Mouse (Mus musculus): ENCODE measurements around the gene Diaph3.

Gene Diaph3

DNA sequence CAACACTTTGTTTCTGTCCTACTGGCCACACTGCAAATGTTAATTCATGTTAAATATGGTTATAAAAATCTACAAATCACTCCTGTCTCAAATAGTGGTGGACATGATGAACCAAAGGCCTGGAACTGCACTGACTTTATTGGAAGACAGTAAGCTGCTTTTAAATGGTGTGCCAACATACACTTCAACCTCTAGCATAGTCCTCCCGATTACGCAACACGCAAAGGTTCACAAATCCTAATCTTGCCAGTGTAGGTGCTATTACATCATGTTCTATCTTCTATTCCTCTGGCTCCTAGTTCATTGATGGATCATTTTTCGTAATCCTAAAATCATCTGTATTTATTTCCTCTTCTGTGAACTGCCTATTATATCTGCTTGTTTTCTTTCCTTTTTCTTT is 324.8 kb downstream of the Diaph3 start:
- TF ChIP-seq GATA4 (IDR thresholded peaks at IDR 0.05; ENCODE audit: insufficient replicate concordance, low read length), result no peak

DNA sequence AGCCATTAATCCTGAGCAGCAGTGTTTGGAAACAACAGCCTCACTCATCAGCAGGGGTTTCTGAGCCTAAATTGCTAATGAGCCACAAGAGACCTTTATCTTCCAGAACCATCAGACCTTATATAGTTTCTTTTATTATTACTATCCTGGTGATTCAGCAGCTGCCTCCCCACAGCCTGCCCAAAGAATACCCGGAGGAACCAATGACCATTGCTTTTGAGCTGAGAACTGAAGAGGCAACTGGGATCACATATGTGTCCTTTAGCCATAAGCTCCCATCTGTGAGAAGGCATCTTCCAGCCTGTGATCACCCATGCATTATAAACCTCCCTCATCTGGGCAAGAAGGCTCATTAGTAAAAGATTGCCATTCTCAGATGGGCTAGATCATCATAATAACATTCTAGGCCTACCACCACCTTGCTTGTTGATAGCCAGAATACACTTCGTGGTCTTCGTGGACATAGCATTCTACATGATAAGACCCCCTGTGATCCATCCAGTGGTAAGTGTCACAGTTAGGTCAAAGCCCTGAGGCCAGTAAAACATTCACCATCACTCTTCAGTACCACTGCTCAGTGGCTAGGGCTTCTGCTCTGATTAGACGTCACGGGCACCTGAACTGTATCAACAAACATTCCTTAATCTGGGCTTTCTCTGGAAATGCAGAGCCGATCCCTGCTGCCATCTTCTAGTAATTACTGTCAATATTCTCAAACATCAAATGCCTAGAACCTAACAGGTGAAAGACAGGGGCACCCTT is 352.0 kb downstream of the Diaph3 start:
- TF ChIP-seq GATA4 (IDR thresholded peaks at IDR 0.05; ENCODE audit: insufficient replicate concordance, low read length), result no peak

DNA sequence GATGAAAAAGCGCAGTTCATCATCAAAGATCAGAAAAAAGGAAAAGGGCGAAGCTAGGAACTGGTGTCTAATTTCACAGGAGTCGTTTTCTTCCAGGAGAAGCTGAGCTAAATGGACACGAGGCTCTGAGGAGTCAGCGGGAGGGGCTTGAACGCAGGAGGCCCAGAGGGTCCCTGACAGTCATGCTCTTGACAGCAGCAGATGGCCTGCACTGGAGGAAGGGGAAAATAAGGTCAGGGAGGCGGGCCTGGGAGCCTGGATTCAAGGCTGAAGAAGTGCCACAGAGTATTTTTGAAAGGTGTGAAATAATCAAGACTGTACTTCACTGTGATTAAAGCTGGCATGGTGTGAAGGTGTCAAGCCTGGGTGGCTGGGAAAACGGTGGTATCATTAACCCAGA is 354.2 kb downstream of the Diaph3 start:
- TF ChIP-seq GATA4 (IDR thresholded peaks at IDR 0.05; ENCODE audit: insufficient replicate concordance, low read length), result no peak

DNA sequence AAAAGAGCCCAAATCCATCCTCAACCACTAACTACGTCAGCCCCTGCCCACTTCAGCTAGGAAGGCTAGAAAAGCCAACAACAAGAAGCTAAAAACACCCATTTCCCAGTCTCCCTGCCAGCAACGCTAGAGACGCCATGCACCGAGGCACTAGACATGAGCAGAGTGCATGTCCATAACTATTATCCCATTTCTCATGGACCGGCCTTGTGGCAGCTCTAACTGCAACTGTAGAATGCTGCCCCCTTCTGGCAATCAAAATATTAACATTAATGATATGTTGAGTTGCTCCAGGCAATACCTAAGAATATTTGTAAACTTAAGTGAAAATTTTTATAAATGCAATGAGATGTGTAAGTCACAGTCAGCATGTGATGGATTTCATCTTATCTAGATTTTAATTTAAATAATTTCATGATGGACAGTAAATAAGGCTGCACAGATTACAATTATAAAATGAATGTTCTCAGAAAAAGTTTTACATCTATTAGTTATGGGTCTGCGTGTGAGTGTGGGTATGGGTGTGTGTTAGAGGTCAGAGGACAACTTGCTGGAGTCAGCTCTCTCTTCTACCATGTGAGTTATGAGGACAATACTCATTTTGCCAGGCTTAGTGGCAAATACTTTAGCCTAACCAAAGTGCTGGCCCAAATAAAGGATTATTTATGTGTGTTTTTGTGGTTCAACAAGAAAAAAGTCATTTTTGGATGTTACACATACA is 359.3 kb downstream of the Diaph3 start:
- no peak for TF ChIP-seq GATA4 (IDR thresholded peaks at IDR 0.05; ENCODE audit: insufficient replicate concordance, low read length)

DNA sequence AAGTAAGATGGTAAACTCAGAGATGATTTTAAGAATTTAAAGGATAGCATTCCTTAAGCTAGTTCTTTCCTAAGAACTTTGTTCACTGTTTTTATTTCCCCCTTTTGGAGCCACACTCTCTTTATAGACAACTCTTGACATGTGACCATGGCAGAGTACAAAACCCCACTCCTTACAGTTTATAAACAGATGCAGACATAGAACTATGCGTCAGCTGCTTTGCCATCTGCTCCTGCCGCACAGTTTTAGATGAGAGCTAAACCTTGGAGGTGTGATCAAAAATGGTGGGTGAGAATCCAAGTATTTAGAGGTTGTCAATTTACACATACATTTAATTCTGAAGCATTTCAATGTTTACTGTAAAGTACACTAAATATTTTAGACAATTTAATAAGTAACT is 367.7 kb downstream of the Diaph3 start:
- TF ChIP-seq GATA4 (IDR thresholded peaks at IDR 0.05; ENCODE audit: insufficient replicate concordance, low read length), result no peak

DNA sequence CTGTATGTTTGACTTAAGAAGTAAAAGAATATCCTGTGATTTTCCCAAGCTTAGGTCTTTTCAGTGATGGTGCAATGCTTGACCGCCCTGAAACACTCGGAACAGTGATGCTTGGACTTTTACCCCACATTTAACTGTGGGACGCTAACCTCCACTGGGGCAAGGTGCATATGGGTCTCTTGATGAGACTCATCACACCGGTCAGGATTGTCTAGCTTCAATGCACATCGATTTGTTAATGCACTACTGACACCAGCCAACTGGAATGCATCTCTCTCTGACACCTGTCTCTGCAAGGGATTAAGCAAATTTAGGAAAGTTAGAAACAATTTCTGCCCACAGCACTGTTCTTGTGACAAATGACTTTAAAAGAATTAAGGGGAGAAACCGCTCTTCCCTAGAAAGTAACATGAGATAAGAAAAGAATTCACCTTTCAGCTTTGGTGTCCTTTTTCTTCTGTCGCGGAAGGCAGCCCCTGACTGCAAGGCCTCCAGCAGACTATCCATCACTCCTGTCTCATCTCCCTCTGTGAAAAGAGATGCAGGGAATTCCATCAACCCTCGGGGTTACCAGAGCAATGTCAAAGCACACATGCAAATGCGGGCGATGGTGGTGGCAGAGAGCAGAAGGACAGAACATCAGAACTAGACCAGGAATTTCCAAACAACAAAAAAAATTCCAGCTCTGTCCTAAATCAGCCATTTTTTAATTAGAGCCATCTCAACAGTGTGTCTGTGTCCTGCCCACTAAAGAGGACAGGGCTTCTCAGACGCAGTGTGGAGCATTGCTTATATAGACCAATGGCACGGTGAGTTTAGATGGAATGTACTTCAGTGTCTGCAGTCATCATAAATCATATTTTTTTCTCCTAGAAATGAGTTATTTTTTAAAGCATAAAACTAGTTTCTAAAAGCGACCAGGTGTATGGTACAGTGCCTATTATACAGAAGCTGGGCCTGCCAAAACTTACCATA is 368.6 kb downstream of the Diaph3 start:
- TF ChIP-seq GATA4 (IDR thresholded peaks at IDR 0.05; ENCODE audit: insufficient replicate concordance, low read length), result no peak

DNA sequence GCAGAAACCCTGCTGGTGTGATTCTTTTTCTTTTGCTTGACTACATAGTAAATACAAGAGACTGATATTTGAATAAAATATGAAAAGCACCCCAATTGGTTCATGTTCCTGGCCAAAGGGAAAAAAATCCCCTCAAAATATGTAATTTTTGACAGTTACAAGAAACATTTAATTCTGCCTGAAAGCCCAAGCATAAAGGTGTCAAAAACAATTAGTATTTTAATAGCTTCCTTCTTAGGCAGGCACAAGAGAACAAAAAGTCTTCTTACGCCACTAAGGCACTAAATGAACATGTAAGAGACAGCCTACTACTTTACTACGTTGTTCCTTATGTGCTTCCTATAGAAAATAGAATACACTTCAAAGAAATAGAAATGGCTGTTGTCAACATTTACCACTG is 376.7 kb downstream of the Diaph3 start:
- no peak for TF ChIP-seq GATA4 (IDR thresholded peaks at IDR 0.05; ENCODE audit: insufficient replicate concordance, low read length)

DNA sequence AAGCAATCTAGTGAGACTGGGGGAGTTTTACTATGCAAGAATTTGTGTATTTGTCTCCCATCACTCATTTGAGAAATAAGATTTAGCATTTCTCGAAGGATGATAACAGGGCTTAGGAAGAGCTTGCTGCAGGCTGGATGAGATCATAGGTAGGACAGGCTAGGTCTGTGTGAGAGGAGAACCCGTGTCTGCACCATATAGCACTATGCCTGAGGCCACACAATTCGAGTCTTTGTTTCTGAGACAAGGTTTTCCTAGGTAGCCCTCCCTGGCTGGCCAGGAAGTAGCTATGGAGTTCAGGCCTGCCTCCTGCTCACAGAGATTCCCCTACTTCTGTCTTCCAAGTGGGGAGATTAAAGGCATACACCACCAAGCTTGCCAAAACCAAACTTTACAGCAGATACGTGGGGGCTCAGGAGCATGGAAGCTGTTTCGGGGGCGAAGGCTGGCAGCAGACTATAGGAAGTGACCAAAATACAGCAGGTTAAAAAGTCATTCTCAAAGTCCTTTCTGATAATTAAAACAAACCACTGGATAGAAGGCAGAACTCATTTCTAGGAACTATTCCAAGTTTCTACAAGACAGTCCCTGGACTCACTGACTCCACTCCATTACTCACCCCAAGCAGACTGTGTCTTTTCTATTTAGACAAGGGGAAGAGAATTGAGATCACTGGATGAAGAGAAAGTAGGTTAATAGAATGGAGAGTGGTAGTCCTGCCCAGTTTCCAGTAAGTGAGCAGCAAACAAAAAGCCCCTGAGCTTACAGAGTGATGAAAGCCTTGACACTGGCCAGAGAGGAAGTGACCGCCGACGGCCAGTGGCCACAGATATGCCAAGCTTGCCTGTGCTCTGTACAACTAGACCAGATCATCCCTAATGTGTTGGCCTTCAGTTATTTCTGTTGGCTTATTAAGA is 383.2 kb downstream of the Diaph3 start:
- no peak for TF ChIP-seq GATA4 (IDR thresholded peaks at IDR 0.05; ENCODE audit: insufficient replicate concordance, low read length)

DNA sequence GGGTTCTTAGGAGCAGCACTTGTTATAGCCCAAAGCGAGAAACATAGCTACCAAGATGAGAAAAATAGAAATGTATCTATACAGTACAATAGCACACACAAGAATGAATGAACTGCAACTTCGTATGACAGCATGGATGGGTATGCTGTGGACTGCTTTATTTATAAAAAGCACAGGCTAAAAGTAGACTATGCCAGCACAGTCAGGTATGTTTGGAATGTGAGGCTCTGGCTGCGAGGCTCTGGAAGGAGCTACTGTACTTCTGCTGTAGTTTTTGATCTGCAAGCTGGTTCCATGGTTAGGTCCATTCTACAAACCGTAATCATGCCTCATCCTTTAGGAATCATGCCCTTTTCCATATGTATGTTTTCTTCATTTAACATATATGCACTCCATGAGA is 383.9 kb downstream of the Diaph3 start:
- no peak for TF ChIP-seq GATA4 (IDR thresholded peaks at IDR 0.05; ENCODE audit: insufficient replicate concordance, low read length)

DNA sequence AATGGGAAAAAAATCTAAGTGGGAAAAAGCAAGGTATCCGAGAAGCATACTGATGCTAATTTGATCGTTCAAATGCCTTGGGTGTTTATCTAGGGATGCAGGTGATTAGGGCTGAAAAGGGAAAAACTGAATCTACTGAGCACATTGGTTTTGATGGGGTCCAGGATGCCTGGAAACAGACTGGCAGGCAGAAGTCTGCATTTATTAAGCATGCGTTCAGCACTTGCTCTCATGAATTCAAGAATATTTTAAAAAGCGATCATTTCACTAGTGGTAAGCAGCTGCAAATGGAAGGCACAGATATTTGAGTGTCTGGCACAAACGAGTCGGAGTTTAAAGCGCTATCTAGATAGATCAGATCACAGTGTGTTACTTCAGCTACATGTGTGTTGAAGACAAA is 390.7 kb downstream of the Diaph3 start:
- no peak for TF ChIP-seq GATA4 (IDR thresholded peaks at IDR 0.05; ENCODE audit: insufficient replicate concordance, low read length)

DNA sequence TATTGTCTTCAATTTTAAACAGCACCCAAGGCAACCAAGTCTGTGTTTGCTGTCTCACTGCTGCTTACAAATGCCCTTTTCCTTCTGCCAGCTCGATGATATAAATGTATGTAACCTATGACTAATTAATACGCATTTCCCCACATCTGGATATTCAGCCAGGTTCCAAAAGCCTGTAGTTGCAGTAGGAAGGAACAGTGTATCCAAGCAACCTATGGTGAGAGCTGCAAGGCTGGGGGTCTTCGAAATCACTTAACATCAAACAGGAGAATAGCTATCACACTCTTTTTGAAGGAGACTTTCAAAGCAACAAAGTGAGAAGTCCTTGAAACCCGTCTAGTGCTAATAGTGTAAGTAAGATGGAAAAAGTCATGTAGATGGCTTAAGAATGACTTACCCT is 391.6 kb downstream of the Diaph3 start:
- no peak for TF ChIP-seq GATA4 (IDR thresholded peaks at IDR 0.05; ENCODE audit: insufficient replicate concordance, low read length)

DNA sequence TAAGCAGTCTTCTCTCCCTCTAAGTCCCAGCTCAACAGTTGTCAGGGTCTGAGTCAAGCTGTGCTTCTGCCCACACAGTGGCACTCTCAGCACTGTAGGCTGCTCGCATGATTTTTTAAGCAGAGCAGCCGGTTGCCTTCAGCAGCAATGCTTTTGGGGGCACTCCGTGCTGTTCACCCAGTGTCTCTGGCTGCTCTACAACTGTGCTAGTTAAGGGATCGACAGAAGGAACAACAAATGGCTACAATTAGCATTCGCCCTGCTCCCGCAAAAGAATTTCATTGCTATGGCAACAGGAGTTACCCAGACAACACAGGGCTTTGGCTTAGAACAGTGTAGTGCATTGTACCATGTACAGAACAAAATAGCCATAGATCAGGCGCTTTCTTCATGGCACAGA is 392.2 kb downstream of the Diaph3 start:
- TF ChIP-seq GATA4 (IDR thresholded peaks at IDR 0.05; ENCODE audit: insufficient replicate concordance, low read length), result no peak

DNA sequence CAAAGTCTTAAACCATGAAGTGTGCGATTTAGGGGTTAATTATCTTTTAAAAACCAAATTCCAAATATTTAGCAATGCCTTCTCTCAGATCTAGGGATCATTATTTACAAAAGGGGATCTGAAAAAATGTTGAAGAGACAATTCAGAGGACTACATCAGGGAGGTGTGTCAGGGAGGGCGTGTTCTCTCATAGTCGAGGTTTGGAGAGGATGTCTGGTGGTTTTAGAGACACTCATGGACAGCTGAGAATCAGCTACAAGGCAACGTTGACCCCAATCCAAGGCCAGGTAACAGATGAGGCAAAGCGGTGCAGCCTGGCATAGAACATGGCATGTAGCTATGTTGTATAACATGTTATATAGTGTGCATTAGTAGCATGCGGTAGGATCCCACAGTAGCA is 396.5 kb downstream of the Diaph3 start:
- TF ChIP-seq GATA4 (IDR thresholded peaks at IDR 0.05; ENCODE audit: insufficient replicate concordance, low read length), result no peak

DNA sequence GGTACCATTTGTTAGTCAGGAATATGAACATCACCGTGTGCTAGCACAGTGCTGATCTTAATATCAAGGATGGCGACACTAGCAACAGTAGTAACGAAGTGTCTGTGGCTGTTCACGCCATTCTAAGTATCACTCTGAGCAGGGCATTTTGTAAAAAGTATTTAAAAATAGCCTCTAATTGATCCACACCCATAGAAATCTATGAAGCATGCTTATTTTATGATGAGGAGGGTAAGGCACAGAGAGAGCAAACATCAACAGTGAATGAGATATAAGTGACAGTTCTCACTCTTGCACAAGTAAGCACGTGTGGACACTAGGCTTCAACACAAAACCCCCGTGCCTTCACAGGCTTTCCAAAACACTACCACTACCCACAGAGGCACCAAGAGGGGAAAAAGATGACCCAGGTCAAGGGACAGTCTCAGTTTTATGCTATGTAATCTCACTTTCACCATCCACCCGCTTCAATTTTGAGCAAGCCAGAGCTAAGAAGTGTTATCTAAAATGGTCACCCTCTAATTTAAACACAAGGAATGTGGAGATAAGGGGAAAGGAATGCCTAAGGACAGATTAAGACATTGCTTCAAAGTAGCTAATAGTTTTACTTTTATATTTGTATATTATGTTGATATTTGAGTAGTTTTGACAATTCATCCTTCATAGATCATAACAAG is 399.0 kb downstream of the Diaph3 start:
- no peak for TF ChIP-seq GATA4 (IDR thresholded peaks at IDR 0.05; ENCODE audit: insufficient replicate concordance, low read length)

Data from liver, adult (tissue).